Mouse (Mus musculus): ENCODE data around the gene Tmcc3.

- TF ChIP-seq CTCF (IDR thresholded peaks at IDR 0.05) (no peak), EP300 (IDR thresholded peaks at IDR 0.05; ENCODE audit: insufficient read depth, low read depth, low read length) (no peak)
These were observed 320.5 kb downstream of the Tmcc3 start for GRCm38 (mm10) chr10:94632245-94632644.
